Mouse (Mus musculus): ENCODE measurements at regions not wholly inside any gene's neighbourhood (a gene's known extent, or its start where the extent isn't known, plus 50 kb on each side); places are given as distances from the start of the nearest gene placed in this dataset. TPM values are rescaled to one million over a fixed set of nuclear protein-coding genes. Genes with fewer than 3 reads are reported as not detected.
A peak's percentile ranks its signal among the peaks of the same experiment; 100 is the strongest.

- Histone ChIP-seq H3K4me2 (no peak overlapping the region), H3K27ac (ENCODE audit: low read depth) (no peak overlapping the region), H3K4me3 (ENCODE audit: low read depth, low read length) (no peak overlapping the region), H3K4me1 (ENCODE audit: insufficient read depth) (no peaks in the 10 kb centered on the region), H3K27me3 (ENCODE audit: insufficient read depth, low read length) (no peaks in the 10 kb centered on the region), H3K9ac (no peak overlapping the region), H3K9me3 (ENCODE audit: low read depth, low read length) (no peaks in the 10 kb centered on the region), H3K36me3 (ENCODE audit: insufficient read depth) (no peaks in the 10 kb centered on the region)
- 69% methylated on average over 4 of the region's 4 CpGs for WGBS
- DNase-seq (no peak), ATAC-seq (ENCODE audit: insufficient read depth) (no peak)
- TF ChIP-seq CTCF (IDR thresholded peaks at IDR 0.05; ENCODE audit: low read depth) = no peak
Measured at GRCm38 (mm10) chr4:152628111-152628510, 150.4 kb upstream of the Kcnab2 start.

GRCm38 (mm10) chr4:152625032-152626003 is 147.6 kb upstream of the Kcnab2 start:
- Histone ChIP-seq H3K9ac (no peak overlapping the region), H3K27me3 (ENCODE audit: insufficient read depth, low read length) (no peaks in the 10 kb centered on the region), H3K4me1 (ENCODE audit: insufficient read depth) (no peaks in the 10 kb centered on the region), H3K27ac (ENCODE audit: low read depth) (no peak overlapping the region), H3K36me3 (ENCODE audit: insufficient read depth) (no peaks in the 10 kb centered on the region), H3K9me3 (ENCODE audit: low read depth, low read length) (no peaks in the 10 kb centered on the region), H3K4me2 (peak overlapping the region; percentile 0; the same call in 1 of the 2 replicates), H3K4me3 (ENCODE audit: low read depth, low read length) (no peak overlapping the region)
- peak; percentile 91 for TF ChIP-seq CTCF (IDR thresholded peaks at IDR 0.05; ENCODE audit: low read depth)
- DNase-seq (peak; percentile 85), ATAC-seq (ENCODE audit: insufficient read depth) (peak; percentile 73)
- 5% methylated on average over 22 of the region's 22 CpGs for WGBS

- no peak for TF ChIP-seq CTCF (IDR thresholded peaks at IDR 0.05; ENCODE audit: low read depth)
- DNase-seq (no peak), ATAC-seq (ENCODE audit: insufficient read depth) (no peak)
- H3K4me2 ChIP-seq = no peak overlapping the region
- no peaks in the 10 kb centered on the region for H3K4me1 ChIP-seq (ENCODE audit: insufficient read depth)
- no peaks in the 10 kb centered on the region for H3K9me3 ChIP-seq (ENCODE audit: low read depth, low read length)
- no peak overlapping the region for H3K27ac ChIP-seq (ENCODE audit: low read depth)
- no peaks in the 10 kb centered on the region for H3K27me3 ChIP-seq (ENCODE audit: insufficient read depth, low read length)
- no peak overlapping the region for H3K9ac ChIP-seq
- no peaks in the 10 kb centered on the region for H3K36me3 ChIP-seq (ENCODE audit: insufficient read depth)
- H3K4me3 ChIP-seq (ENCODE audit: low read depth, low read length) = no peak overlapping the region
- WGBS = 63% methylated on average over 9 of the region's 9 CpGs
Measured at GRCm38 (mm10) chr4:152622022-152622777, 144.5 kb upstream of the Kcnab2 start.

- no peak overlapping the region for H3K4me2 ChIP-seq
- H3K27me3 ChIP-seq (ENCODE audit: insufficient read depth, low read length) = no peaks in the 10 kb centered on the region
- WGBS = 26% methylated on average over 3 of the region's 3 CpGs
- no peaks in the 10 kb centered on the region for H3K9me3 ChIP-seq (ENCODE audit: low read depth, low read length)
- H3K4me3 ChIP-seq (ENCODE audit: low read depth, low read length) = no peak overlapping the region
- H3K9ac ChIP-seq = no peak overlapping the region
- ATAC-seq (ENCODE audit: insufficient read depth) (no peak), DNase-seq (no peak)
- no peaks in the 10 kb centered on the region for H3K4me1 ChIP-seq (ENCODE audit: insufficient read depth)
- H3K27ac ChIP-seq (ENCODE audit: low read depth) = no peak overlapping the region
- H3K36me3 ChIP-seq (ENCODE audit: insufficient read depth) = no peaks in the 10 kb centered on the region
- no peak for TF ChIP-seq CTCF (IDR thresholded peaks at IDR 0.05; ENCODE audit: low read depth)
Measured at GRCm38 (mm10) chr4:152617636-152618035, 140.0 kb upstream of the Kcnab2 start.

- H3K4me2 ChIP-seq = no peak overlapping the region
- H3K27me3 ChIP-seq (ENCODE audit: insufficient read depth, low read length) = no peaks in the 10 kb centered on the region
- TF ChIP-seq CTCF (IDR thresholded peaks at IDR 0.05; ENCODE audit: low read depth) = no peak
- ATAC-seq (ENCODE audit: insufficient read depth) = no peak
- no peak for DNase-seq
- 88% methylated on average over 2 of the region's 2 CpGs for WGBS
- H3K4me1 ChIP-seq (ENCODE audit: insufficient read depth) = no peaks in the 10 kb centered on the region
- H3K4me3 ChIP-seq (ENCODE audit: low read depth, low read length) = no peak overlapping the region
- H3K36me3 ChIP-seq (ENCODE audit: insufficient read depth) = no peaks in the 10 kb centered on the region
- H3K27ac ChIP-seq (ENCODE audit: low read depth) = no peak overlapping the region
- no peaks in the 10 kb centered on the region for H3K9me3 ChIP-seq (ENCODE audit: low read depth, low read length)
- no peak overlapping the region for H3K9ac ChIP-seq
Measured at GRCm38 (mm10) chr4:152615155-152615554, 137.5 kb upstream of the Kcnab2 start.

GRCm38 (mm10) chr4:152614356-152615100 is 136.9 kb upstream of the Kcnab2 start:
- no peak for TF ChIP-seq CTCF (IDR thresholded peaks at IDR 0.05; ENCODE audit: low read depth)

More at GRCm38 (mm10) chr4:152614356-152615100, 136.9 kb upstream of the Kcnab2 start:
- H3K36me3 ChIP-seq (ENCODE audit: insufficient read depth) = no peaks in the 10 kb centered on the region
- H3K4me3 ChIP-seq (ENCODE audit: low read depth, low read length) = no peak overlapping the region
- H3K27me3 ChIP-seq (ENCODE audit: insufficient read depth, low read length) = no peaks in the 10 kb centered on the region
- H3K4me2 ChIP-seq = no peak overlapping the region
- 72% methylated on average over 13 of the region's 13 CpGs for WGBS
- H3K27ac ChIP-seq (ENCODE audit: low read depth) = no peak overlapping the region
- no peak for ATAC-seq (ENCODE audit: insufficient read depth)
- H3K9me3 ChIP-seq (ENCODE audit: low read depth, low read length) = no peaks in the 10 kb centered on the region
- DNase-seq = no peak
- H3K9ac ChIP-seq = no peak overlapping the region
- no peaks in the 10 kb centered on the region for H3K4me1 ChIP-seq (ENCODE audit: insufficient read depth)

Small RNA genes in the stretch of these regions (microRNA-seq; reads per million reads assigned to microRNA genes)
- not detected for gene Gm25779 (ENCODE audit: borderline number of aligned reads)
